Mouse (Mus musculus) retina, embryonic 14.5 days (tissue): ENCODE measurements around the gene Mrtfa.

Experiments
- DNase-seq: peaks from one replicate; pipeline ENCODE4 v3.0.0-alpha.2; 2015; ENCODE audit warnings: low spot score

The Mrtfa gene

GRCm38 (mm10) chr15:81099269-81099668 lies 91.3 kb downstream of the Mrtfa start:
- no peak for DNase-seq

DNA sequence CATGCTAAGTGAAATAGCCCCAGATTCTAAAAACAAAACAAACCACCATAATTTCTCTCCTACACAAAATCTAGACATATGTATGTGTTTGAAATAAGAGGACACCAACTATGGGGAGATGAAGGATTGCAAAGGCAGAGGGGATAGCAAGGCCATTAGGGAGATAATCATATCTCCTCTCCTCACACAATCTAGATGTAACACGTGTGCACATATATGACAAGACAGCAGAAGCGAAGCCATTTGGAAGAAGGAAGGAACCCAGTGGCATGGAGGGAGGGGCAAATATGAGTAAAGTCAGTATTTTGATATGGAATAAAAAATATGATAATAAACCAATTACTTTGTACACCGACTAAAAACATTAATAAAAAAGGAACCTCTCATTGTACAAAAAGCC lies 91.9 kb downstream of the Mrtfa start:
- no peak for DNase-seq

DNA sequence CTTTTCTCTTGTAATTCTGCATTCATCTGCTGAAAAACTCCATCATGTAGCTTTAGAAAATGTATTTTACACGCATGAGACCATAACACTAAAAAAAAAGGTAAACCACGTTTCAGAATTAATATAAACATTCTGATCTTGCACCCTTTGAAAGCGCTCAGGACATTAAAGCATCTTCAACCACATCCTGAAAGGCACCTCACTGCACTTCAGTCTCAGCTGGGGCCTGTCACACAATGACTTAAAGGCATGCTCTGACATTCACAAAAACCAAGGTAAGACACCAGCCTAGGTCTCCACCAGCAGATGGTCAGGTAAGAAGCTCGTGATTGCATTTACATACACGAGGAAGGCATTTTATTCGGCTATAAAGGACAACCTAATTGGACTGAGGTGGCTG lies 92.7 kb downstream of the Mrtfa start:
- no peak for DNase-seq

DNA sequence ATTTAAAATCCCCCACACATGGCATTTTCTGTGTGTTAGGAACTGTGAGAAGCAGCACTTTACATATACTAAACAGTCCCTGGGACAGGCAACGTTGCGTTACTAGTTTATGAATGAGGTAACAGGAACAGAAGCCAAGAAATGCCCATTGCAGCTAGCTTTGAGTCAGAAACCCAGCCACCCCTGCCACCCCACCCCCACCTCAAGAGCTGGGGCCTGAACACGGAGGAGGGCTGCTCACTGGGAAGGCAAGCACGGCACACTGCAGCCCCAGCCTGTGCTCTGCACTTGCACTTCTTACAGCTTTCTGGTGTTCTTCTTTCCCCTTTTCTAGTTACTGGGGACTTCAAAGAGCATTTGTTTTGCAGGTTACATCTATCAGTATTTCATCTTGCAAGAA lies 93.1 kb downstream of the Mrtfa start:
- DNase-seq = no peak

- no peak for DNase-seq
These were observed 94.1 kb downstream of the Mrtfa start for GRCm38 (mm10) chr15:81096329-81097055.

DNA sequence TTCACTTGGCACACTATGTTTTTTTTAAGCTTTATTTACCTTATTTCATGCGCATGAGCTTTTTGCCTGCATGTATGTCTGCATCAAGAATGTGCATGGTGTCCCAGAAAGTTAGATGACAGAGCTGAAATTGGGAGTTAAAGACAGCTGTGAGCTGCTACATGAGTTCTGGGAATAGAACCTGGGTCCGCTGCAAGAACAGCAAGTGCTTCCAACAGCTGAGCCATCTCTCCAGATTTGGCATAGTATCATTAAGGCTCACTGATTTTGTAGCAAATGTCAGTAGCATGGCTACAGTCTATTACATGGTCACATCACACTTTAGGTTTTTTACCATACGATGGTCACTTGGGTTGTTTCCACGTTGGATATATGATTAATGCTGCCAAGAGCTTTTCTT lies 97.5 kb downstream of the Mrtfa start:
- no peak for DNase-seq

DNA sequence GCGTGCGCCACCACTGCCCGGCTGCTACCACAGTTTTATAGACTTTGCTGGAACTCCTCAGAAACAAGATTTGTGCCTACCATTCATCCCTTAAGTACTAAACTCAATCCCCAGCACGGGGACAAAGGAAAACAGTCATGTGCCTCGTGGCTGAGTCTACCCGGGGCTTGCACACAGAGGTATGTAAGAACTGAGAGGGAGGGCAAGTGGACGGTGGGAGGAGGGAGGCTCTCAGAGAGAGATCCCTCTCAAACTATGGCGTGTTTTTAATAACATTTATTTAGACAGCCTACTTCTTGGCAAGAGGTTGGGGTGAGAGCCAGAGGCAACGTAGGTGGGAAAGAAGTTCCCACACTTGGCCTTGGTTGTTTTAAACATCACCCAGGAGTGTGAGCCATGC lies 98.8 kb downstream of the Mrtfa start:
- DNase-seq = no peak

DNA sequence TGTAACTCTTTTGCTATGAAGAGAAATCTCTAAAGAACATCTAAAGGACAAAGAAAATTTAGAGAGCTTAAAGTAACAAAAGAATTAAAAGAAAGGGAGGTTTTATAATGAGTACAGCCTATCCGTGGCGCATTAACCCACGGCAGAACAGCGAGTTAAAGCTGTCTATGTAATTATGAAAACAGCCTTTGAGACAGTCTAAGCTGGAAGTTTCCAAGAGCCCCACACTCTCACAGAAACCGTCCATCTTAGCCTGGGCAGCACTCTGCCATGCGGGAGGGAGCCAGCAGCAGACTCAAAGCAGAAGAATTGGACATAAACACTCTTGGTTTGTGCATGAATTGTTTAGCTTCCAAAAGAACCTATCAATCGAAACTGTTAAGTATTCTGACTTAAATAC lies 103.0 kb downstream of the Mrtfa start:
- no peak for DNase-seq

DNA sequence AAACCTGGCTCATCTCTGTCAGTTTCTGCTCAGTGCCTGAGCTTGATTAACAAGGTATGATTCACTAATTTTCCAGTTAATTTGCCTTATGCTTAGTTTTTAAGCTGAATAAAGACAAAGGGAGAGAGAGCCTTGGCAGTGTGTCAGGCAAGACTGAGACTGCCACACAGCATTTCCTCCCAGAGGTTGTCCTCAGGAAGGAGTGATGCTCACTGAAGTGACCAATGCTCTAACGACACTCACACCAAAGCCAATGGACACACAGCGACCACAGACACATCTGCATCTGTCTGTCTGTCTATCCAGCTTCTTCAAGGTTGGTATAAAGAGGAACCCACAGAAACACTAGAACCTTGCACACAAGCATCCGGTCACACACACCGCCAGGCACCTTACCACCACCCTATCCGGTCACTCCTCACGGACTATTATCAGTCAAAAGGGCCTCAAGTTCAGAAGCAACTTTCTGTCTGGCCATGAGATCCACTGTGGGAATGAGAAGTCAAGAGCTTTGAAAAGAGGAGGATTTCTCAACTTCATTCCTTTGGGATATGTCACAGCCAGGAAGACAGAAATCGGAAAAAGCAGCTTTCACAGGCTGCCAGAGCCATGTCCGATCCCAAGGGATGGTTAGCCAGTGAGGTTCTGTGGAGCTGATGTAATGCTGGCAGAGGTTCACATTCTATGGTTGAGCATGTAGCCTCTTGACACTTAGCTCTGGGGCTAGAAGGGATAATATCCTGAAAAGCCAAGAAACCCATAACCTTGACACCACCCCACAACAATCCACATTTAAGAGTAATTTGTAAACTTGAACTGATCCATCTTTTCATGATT lies 103.7 kb downstream of the Mrtfa start:
- DNase-seq = peak; percentile 26

DNA sequence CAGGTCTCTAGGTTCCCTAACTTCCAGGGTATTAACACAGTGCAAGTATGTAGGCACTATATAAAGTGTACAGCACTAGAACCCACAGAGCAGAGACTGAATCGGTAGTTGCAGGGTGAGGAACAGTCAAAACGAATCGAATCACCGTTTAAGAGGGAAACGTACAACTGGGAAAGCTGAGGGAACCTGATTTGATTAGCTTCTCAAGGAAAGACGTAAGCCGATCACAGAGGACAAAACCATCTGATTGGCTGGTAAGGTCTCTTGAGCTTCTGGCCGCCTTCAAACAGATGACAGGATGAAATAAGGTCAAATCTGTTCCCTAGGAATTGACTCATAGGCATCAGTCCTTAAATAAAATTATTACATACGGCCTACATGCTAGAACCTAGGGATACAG lies 106.7 kb downstream of the Mrtfa start:
- no peak for DNase-seq

DNA sequence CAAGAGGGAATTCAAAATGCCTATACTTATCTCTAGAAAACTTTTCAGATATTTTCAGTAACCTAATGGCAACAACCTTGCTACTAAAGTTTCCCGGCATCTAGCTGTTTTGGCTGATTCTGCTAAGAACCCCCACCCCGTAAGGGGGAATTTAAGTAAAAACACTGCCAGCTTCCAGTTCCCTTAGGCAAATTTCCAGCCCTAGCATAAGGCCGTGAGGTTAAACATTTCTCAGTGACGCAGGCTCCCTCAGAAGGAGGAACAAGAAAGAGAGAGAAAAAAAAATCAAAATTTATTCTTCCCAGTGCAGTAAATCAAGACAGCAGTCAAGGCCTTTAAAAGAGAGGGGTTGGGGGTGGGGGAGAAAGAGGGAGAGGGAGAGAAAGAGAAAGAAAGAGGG lies 107.3 kb downstream of the Mrtfa start:
- DNase-seq = no peak

GRCm38 (mm10) chr15:81081216-81081615 lies 109.3 kb downstream of the Mrtfa start:
- no peak for DNase-seq

DNA sequence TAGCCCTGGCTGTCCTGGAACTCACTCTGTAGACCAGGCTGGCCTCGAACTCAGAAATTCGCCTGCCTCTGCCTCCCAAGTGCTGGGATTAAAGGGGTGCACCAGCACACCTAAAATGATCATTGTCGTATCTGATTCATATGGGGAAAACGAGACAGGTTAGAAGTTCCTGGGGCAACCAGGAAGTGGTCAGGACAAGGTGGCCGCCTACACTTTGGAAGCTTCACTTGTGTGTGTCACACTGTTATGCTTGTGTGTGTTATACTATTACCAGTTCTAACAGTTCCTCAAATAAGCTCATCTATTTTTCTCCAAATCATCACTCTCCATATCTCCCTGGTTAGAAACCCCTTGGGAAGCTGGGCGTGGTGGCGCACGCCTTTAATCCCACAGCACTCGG lies 110.2 kb downstream of the Mrtfa start:
- no peak for DNase-seq

- DNase-seq = no peak
These were observed 111.3 kb downstream of the Mrtfa start for GRCm38 (mm10) chr15:81079255-81079654.

DNA sequence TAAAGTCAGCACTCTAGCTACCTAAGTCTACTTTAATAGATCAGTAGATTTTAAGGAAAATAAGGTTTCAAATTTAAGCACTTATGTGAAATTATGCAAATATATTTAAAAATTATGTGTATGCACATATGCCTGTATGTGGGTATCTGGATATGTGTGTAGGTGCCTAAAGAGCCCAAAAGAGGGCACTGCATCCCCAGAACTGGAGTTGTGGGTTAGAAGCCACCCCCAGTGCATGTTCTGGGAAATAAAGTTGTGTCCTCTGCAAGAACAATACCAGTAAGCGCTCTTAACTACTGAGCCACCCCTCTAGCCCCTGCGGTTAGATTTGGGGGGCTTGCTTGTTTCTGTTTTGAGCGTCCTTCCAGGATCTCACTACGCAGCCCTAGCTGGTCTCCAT lies 113.0 kb downstream of the Mrtfa start:
- DNase-seq = no peak

DNA sequence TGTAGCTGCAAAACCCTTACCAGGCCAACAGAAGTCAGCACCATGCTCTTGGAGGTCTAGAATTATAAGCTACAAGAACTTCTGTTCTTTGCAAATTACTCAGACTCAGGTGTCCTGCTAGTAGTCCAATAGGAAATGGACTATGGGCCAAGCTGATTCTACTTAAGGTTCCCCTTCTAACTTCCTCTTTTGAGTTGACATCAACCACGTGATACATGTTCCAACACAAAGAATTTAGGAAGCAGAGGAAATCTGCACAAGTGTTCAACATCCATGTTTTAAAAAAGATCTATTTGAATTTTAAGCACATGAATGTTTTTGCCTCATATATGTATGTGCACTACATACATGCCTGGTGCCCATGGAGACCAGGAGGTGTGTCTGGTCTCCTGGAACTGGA lies 116.0 kb downstream of the Mrtfa start:
- DNase-seq = no peak

- DNase-seq = no peak
These were observed 116.8 kb downstream of the Mrtfa start for GRCm38 (mm10) chr15:81073751-81074150.

GRCm38 (mm10) chr15:81072748-81073147 lies 117.8 kb downstream of the Mrtfa start:
- DNase-seq = peak; percentile 53

- no peak for DNase-seq
These were observed 120.1 kb downstream of the Mrtfa start for GRCm38 (mm10) chr15:81070470-81070869.

DNA sequence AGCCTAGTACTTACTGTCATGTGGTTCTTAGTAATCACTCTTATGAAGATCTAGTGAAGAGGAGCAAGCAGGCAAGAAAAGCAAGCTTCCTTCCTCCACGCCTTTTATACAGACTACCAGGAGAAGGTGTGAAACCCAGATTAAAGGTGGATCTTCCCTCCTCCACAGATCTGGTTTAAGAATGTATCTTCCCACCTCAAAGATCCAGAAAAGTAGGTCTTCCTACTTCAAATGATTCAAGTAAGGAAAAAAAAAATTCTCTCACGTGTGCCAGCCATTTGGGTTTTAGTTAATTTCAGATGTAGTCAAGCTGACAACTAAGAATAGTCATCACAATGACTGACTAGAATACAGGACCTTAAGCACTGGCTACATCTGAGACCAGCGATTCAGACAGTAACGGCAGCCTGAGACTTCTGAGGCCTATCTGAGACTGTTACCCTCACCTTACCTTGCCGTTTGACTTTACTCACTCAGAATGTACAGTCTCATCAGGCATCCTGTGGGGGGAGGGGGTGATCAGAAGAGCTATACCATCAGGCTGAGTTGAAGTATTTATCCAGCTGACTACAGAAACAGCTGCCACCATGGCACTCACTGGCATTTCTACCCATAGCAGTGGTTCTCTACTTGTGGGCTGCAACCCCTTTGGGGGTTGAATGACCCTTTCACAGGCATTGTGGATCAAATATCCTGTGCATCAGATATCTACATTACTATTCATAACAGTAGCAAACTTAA lies 121.7 kb downstream of the Mrtfa start:
- no peak for DNase-seq

- DNase-seq = no peak
These were observed 122.8 kb downstream of the Mrtfa start for GRCm38 (mm10) chr15:81067761-81068160.

DNA sequence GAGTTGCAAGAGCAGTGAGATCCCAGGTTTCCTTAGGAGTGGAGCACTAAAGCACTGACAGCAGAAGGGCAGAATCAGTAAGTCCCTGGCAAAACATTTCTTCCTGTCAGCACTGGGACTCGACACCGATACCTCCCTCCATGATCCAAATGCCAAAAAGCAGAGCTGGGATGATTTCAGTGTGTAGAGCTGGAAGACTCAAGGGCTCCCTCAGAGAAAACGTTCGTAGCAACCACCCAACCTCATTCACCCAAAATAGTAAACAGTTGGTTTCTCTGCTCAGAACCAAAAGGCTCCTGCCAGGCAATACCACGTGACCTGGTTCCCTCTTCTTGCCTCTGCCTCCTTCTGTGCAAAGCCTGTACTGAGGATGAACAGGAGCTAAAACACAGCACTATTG lies 123.6 kb downstream of the Mrtfa start:
- DNase-seq = no peak

DNA sequence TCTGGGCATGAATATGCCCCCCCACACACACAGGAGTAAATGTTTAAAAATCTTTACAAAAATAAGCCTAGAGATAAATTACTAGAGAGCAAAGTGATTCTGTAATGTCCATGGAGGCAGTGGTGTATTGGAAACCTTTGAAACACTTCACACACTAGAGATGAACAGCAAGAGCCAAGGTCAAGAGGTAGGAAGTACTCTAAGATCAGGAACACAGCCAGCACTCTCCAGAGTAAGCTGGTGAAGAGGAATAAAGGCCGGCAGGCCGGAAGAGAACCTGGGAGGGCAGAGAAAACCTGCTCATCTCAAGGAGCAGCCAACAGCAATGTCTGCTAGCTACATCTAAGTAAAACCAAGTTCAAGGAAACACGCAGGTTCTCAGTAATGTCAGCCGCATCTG lies 125.9 kb downstream of the Mrtfa start:
- DNase-seq = no peak
